Mouse (Mus musculus) urinary bladder, postnatal 4 days (tissue): ENCODE data around the gene Olfr76.
"Not testable (repeated sequence)": the region's sequence is repeated elsewhere in the genome, so short reads cannot be mapped to it uniquely, and the experiment has no call there.

Source experiments
- DNase-seq, 2 experiments: peaks; one replicate each; pipeline ENCODE4 v3.0.0; 2021 to 2022; ENCODE audit warnings: low spot score in 2 of 2

Gene Olfr76

DNA sequence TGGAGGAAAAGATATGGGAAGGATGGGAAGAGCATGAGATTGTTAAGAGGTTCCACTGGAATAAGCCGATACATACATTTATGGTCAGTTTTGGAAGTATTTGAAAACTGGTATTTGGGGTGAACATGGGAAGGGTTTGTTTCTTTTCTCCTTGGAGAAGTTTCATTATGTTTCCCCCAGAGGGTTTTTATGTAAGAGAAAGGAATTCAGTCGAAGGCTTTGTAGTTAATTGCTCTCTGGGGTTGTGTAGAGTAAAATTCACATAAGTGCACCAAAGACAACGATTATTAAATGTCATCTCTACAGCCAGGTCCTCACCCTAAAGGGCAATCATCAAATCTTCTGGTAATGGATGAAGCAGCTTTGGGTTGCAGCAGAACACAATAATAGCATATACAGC is at the start of gene Olfr76:
Gene Olfr76, minus strand, starts transcription at position 101 of the 400 bp plus-strand sequence.
- DNase-seq, result no peak

DNA sequence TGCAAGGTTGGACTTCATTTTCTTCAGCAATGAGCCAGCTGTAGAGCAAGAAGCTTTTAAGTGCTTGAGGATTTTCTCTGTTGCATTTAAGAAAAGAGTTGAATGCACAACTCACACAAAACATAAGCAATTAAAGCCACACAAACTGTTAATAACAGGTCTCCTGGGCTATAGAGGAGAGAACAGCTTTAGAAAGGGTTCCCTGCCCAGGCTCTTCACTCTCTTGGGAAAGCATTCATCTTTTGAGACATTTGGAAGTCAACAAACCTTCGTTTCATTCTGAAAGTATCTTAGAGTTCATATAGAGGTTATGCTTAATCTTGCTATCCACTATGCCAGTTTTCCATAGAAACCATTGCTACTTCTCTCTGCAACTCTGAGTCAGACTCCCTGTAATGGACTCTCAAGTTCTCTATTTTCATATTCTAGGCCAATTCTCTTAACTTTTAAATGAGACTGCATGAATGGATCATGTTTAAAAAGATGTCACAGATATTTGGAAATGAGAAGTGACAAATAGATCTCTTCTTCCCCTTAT is 47.1 kb upstream of the Olfr76 start, which contains the start of gene Olfr1555-ps1:
Gene Olfr1555-ps1, minus strand, starts transcription at position 51 of the 538 bp plus-strand sequence.
- DNase-seq, result not testable (repeated sequence)

GRCm38 (mm10) chr19:12145452-12145851 is 22.4 kb upstream of the Olfr76 start:
- no peak for DNase-seq

- no peak for DNase-seq
These were observed 20.4 kb upstream of the Olfr76 start for GRCm38 (mm10) chr19:12143356-12143755.

DNA sequence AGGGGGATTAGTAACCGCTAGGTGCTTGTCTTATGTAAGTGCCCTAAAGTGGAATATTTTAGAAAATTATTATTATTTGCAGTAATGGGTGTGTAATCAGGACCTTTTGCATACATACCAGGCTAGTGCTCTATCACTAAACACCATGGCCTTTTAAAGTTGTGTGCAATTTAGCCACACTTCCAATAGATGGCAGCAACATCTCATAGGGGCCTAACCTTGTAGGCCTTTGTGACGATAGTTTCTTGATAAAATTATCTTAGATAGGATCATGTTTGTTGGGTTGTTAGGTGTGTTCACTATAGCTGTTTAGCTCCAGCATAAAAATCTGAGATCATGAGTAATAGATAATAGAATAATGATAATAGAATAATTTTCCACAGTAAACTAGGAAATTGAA is 11.3 kb upstream of the Olfr76 start:
- no peak for DNase-seq

DNA sequence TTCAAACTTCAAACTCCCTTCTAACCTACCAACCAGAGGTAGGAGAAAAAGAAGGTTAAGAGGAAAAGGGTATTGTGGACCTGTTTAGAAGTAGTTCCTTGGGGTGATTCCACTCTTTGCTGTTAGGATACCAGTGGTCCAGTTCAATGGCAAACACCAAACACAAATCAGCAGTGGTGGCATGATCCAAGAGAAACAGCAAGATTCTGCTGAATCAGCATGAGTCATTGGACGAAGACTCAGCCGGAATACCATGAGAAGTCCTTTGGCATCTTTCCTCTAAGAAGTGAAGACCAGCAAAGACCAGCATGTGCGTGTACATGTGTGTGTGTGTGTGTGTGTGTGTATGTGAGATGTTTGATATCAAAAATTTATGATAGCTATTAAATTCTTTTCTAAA is 6.5 kb downstream of the Olfr76 start:
- DNase-seq, result no peak

- DNase-seq, result no peak
These were observed 7.2 kb downstream of the Olfr76 start, which contains the start of gene Olfr1428 for GRCm38 (mm10) chr19:12115797-12116196. Olfr1428 (minus strand) TSS chr19:12115897.

- DNase-seq, result no peak
These were observed 9.2 kb downstream of the Olfr76 start for GRCm38 (mm10) chr19:12113807-12114206.

- DNase-seq, result no peak
These were observed 18.5 kb downstream of the Olfr76 start for GRCm38 (mm10) chr19:12104541-12104940.

DNA sequence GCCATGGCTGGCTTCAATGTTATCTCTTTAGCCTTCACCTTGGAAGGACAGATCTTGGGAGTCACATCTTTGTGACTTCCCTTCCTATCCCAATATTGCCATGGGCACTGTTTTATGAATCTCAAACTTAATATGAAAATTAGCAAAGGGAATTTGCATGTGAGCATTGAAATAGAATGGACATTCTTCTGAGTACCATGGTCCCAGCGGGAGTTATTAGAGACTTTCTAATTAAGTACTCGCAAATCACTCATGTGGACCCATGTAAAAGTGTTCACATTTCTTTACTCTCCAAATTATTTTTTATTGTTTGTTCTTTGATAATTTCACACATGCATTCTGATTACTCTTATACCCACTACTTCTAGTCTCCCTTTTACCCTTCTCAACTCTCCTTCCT is 19.8 kb downstream of the Olfr76 start, which contains the start of gene Olfr1427:
Gene Olfr1427, minus strand, starts transcription at position 101 of the 400 bp plus-strand sequence.
- DNase-seq, result no peak

GRCm38 (mm10) chr19:12091913-12092312 is 31.1 kb downstream of the Olfr76 start, which contains the start of gene Olfr1426:
Olfr1426 (minus strand) TSS chr19:12092013.
- no peak for DNase-seq

GRCm38 (mm10) chr19:12077631-12078030 is 45.4 kb downstream of the Olfr76 start, which contains the start of gene Olfr1425:
Olfr1425 (minus strand) TSS chr19:12077731.
- DNase-seq, result not testable (repeated sequence)

GRCm38 (mm10) chr19:12069546-12069945 is 53.5 kb downstream of the Olfr76 start:
- not testable (repeated sequence) for DNase-seq
